Mouse (Mus musculus): ENCODE results near the gene Man2a2. TPM values are rescaled to one million over a fixed set of nuclear protein-coding genes. Genes with fewer than 3 reads are reported as not detected.

The Man2a2 gene
- total and polyA plus RNA-seq, 3 experiments = 12.5 to 46.3 (median 44.3) TPM

DNA sequence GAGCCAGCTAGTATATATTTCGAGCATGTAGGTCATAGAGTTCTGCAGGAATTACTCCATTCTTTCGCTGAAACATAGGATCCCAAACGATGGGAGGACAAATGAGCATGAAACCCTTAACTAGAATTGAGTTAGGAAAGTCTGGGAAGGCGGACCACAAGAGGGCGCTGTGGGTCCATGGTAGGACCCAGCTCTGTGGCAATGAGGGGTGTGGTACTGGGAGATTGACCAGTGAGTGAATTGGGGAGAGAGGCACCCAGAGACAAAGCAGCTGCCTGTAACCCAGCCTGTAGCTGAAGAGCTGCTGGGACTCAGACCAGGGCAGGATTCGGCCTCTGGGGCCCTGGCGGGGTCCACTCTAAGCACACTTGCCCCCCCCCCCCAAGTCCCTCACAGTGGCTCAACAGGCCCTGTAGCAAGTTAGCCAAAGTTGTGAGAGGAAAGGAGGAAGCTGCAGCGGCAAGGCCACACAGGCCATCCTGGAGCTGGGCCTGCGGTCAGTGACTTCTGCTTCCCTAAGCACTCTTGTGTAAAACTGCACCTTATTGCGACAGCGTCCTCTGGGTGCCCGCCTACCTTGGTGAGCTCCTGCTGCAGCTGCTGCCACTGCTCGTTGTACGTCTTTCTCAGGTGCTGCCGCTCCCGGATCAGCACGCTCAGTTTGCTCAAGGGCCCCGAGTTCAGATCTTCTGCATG, 15.2 kb upstream of the Man2a2 start:
- dilution Hi-C loops (cut with MboI; ENCODE audit: extremely low pct_ligation_motif_present, extremely low pct_unique_long_range_greater_than_20kb, low sequenced_read_pairs) (loop anchor here (25.0 kb wide), 1 partner anchor 176 kb away; no protein-coding TSS in a partner anchor), in situ Hi-C loops (cut with MboI; ENCODE audit: low pct_ligation_motif_present, low pct_unique_long_range_greater_than_20kb, low sequenced_read_pairs) (loop anchor here (5.0 to 25.0 kb wide), 2 partner anchors 196 to 451 kb away; partner anchors contain the start of gene Iqgap1)
- Histone ChIP-seq H3K9me3 (replicated peaks; ENCODE audit: low read length) (no peaks in the 10 kb centered on the region), H3K27ac (ENCODE audit: insufficient read depth, low read depth) (peak overlapping the region; percentile 46; the same call in 1 of the 2 replicates), H3K36me3 (replicated peaks in 1 of 2; ENCODE audit: control insufficient read depth in 1 of 2, insufficient read depth in 1 of 2, low read length in 1 of 2) (peaks cover 41 to 60% of the 10 kb centered on the region in 2 experiments), H3K4me3 (replicated peaks in 1 of 3; ENCODE audit: low read depth in 2 of 3, low read length in 2 of 3, poor library complexity in 1 of 3) (peak overlapping the region; percentile 47 to 57 (median 47)), H3K9ac (ENCODE audit: insufficient read depth, low read depth) (peak overlapping the region; percentile 37; the same call in 1 of the 2 replicates), H3K4me1 (ENCODE audit: control insufficient read depth in 1 of 2, insufficient read depth in 2 of 2) (peaks cover 3 to 28% of the 10 kb centered on the region in 2 experiments; a peak in 3 of 4 replicates), H3K27me3 (replicated peaks) (no peaks in the 10 kb centered on the region), H3K79me2 (replicated peaks; ENCODE audit: control insufficient read depth, extremely low read depth, insufficient read depth, poor library complexity, severe bottlenecking) (no peaks in the 10 kb centered on the region), H3K4me2 (ENCODE audit: insufficient read depth, low read depth, poor library complexity, severe bottlenecking) (peak overlapping the region; percentile 68)
- DNase-seq (ENCODE audit: extremely low read depth) = peak; percentile 87
- TF ChIP-seq MAZ (IDR thresholded peaks at IDR 0.05; ENCODE audit: low read depth, low read length) (0 out of 2 replicates have a peak, but pooled peaks have one; percentile 18), MXI1 (IDR thresholded peaks at IDR 0.05; ENCODE audit: low read depth, low read length) (peak; percentile 51; the same call in 1 of the 2 replicates), ZMIZ1 (IDR thresholded peaks at IDR 0.05; ENCODE audit: low read depth, low read length) (0 out of 2 replicates have a peak, but pooled peaks have one; percentile 28), CTCF (conservative IDR thresholded peaks at IDR 0.05 in 1 of 2, IDR thresholded peaks at IDR 0.05 in 1 of 2; ENCODE audit: low read depth in 2 of 2, low read length in 2 of 2) (peak; percentile 83 to 97), ZKSCAN1 (IDR thresholded peaks at IDR 0.05; ENCODE audit: borderline replicate concordance, low read depth, low read length) (no peak), ZC3H11A (IDR thresholded peaks at IDR 0.05; ENCODE audit: low read depth, low read length) (peak; percentile 55), TBP (conservative IDR thresholded peaks at IDR 0.05; ENCODE audit: low read depth, low read length) (no peak), BHLHE40 (IDR thresholded peaks at IDR 0.05; ENCODE audit: low read depth, low read length) (0 out of 2 replicates have a peak, but pooled peaks have one; percentile 8), MAFK (IDR thresholded peaks at IDR 0.05; ENCODE audit: insufficient replicate concordance, low read length) (no peak), SIN3A (IDR thresholded peaks at IDR 0.05; ENCODE audit: low read length) (peak; percentile 50; the same call in 1 of the 2 replicates), SMC3 (IDR thresholded peaks at IDR 0.05; ENCODE audit: low read depth, low read length) (peak; percentile 94), RAD21 (IDR thresholded peaks at IDR 0.05; ENCODE audit: low read depth, low read length) (peak; percentile 99), JUND (conservative IDR thresholded peaks at IDR 0.05; ENCODE audit: low read depth, low read length) (no peak), TCF12 (IDR thresholded peaks at IDR 0.05; ENCODE audit: low read depth, low read length) (no peak), JUN (IDR thresholded peaks at IDR 0.05; ENCODE audit: insufficient read depth, low read depth, low read length) (no peak)

DNA sequence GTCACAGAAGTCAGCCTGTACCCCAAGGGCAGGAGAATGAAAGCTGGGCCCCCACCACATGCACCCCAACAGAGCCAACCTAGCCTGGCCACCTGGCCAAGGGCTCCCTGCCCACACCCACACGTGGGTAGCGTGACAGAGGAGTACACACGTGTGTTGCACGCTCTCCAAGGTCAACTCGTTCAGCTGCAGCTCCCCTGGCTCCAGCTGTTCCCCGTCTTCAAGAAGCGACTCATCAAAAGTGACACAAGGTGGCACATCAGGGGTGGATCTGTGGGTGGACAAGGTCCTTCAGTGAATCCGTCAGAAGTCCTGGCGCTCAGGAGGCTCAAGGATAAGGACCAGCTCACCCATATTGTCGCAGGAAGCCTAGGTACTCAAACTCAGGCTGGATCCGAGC, 11.7 kb upstream of the Man2a2 start:
- H3K27ac ChIP-seq (ENCODE audit: insufficient read depth, low read depth) = no peak overlapping the region
- H3K4me3 ChIP-seq (replicated peaks in 1 of 3; ENCODE audit: low read depth in 2 of 3, low read length in 2 of 3, poor library complexity in 1 of 3) = no peak overlapping the region
- H3K27me3 ChIP-seq (replicated peaks) = no peaks in the 10 kb centered on the region
- DNase-seq (ENCODE audit: extremely low read depth) = no peak
- H3K4me2 ChIP-seq (ENCODE audit: insufficient read depth, low read depth, poor library complexity, severe bottlenecking) = no peak overlapping the region
- TF ChIP-seq MAZ (IDR thresholded peaks at IDR 0.05; ENCODE audit: low read depth, low read length) (no peak), MAFK (IDR thresholded peaks at IDR 0.05; ENCODE audit: insufficient replicate concordance, low read length) (no peak)
- peaks cover 47 to 66% of the 10 kb centered on the region in 2 experiments for H3K36me3 ChIP-seq (replicated peaks in 1 of 2; ENCODE audit: control insufficient read depth in 1 of 2, insufficient read depth in 1 of 2, low read length in 1 of 2)
- H3K9ac ChIP-seq (ENCODE audit: insufficient read depth, low read depth) = no peak overlapping the region
- no peaks in the 10 kb centered on the region for H3K9me3 ChIP-seq (replicated peaks; ENCODE audit: low read length)
- H3K4me1 ChIP-seq (ENCODE audit: control insufficient read depth in 1 of 2, insufficient read depth in 2 of 2) = peaks cover 1 to 16% of the 10 kb centered on the region in 2 experiments; a peak in 3 of 4 replicates
- dilution Hi-C loops (cut with MboI; ENCODE audit: extremely low pct_ligation_motif_present, extremely low pct_unique_long_range_greater_than_20kb, low sequenced_read_pairs) (loop anchor here (25.0 kb wide), 1 partner anchor 179 kb away; no protein-coding TSS in a partner anchor), in situ Hi-C loops (cut with MboI; ENCODE audit: low pct_ligation_motif_present, low pct_unique_long_range_greater_than_20kb, low sequenced_read_pairs) (loop anchor here (25.0 kb wide), 1 partner anchor 454 kb away; the partner anchor contains the start of gene Iqgap1)
- H3K79me2 ChIP-seq (replicated peaks; ENCODE audit: control insufficient read depth, extremely low read depth, insufficient read depth, poor library complexity, severe bottlenecking) = no peaks in the 10 kb centered on the region
